Mouse (Mus musculus) left cerebral cortex, postnatal 14 days (tissue): Measurements from ENCODE around the gene Ldha. TPM values are rescaled to one million over a fixed set of nuclear protein-coding genes. Genes with fewer than 3 reads are reported as not detected.

ENCODE experiments used
- DNase-seq, 2 experiments: peaks; one replicate each; pipeline ENCODE4 v3.0.0; 2021 to 2022; ENCODE audit warnings: low spot score in 2 of 2, mixed read lengths in 1 of 2
- intact Hi-C: fragments of 180-260 bp; cut with DNase I; formaldehyde crosslinking; loops from one replicate; pipeline ENCODE4 v1.15.1; 2025
- total RNA-seq, 2 experiments: library from RNA; stranded (reverse); gene quantifications; 2 replicates each; pipeline ENCODE4 v1.2.3; 2021

Gene Ldha
- total RNA-seq, 2 experiments from 2014 or later, result 497 to 507 TPM

GRCm38 (mm10) chr7:46834994-46835610 lies 6.2 kb upstream of the Ldha start:
- intact Hi-C loops, result no loop called here
- no peak for DNase-seq

GRCm38 (mm10) chr7:46836357-46836756 lies 4.9 kb upstream of the Ldha start:
- intact Hi-C loops, result no loop called here
- DNase-seq, result no peak

GRCm38 (mm10) chr7:46837073-46837472 lies 4.2 kb upstream of the Ldha start:
- DNase-seq, result no peak
- intact Hi-C loops, result no loop called here

GRCm38 (mm10) chr7:46838104-46838671 lies 3.1 kb upstream of the Ldha start:
- intact Hi-C loops, result no loop called here
- DNase-seq, result peak; percentile 49 to 54

GRCm38 (mm10) chr7:46838891-46839302 lies 2.4 kb upstream of the Ldha start:
- DNase-seq, result peak; percentile 83 to 93
- intact Hi-C loops, result no loop called here

GRCm38 (mm10) chr7:46839446-46839845 lies 1.8 kb upstream of the Ldha start:
- intact Hi-C loops, result no loop called here
- DNase-seq, result no peak

GRCm38 (mm10) chr7:46839861-46840260 lies 1.4 kb upstream of the Ldha start:
- no peak for DNase-seq
- intact Hi-C loops, result no loop called here

GRCm38 (mm10) chr7:46840326-46840725 lies 949 bp upstream of the Ldha start:
- no peak for DNase-seq
- intact Hi-C loops, result no loop called here

- no peak for DNase-seq
- intact Hi-C loops, result no loop called here
Observed at GRCm38 (mm10) chr7:46842278-46842677, 1.0 kb downstream of the Ldha start.

- intact Hi-C loops, result no loop called here
- no peak for DNase-seq
Observed at GRCm38 (mm10) chr7:46843576-46843975, 2.3 kb downstream of the Ldha start.

- DNase-seq, result peak; percentile 92 to 96
- intact Hi-C loops, result no loop called here
Observed at GRCm38 (mm10) chr7:46845211-46845977, 4.1 kb downstream of the Ldha start.

- DNase-seq, result peak in 1 of 2 experiments; percentile 33
- intact Hi-C loops, result no loop called here
Observed at GRCm38 (mm10) chr7:46845978-46846485, 4.8 kb downstream of the Ldha start.

GRCm38 (mm10) chr7:46846486-46847244 lies 5.4 kb downstream of the Ldha start:
- intact Hi-C loops, result no loop called here
- peak; percentile 59 to 71 for DNase-seq

- intact Hi-C loops, result no loop called here
Observed at GRCm38 (mm10) chr7:46849287-46849686, 8.0 kb downstream of the Ldha start.

GRCm38 (mm10) chr7:46851026-46851425 lies 9.8 kb downstream of the Ldha start:
- intact Hi-C loops, result no loop called here
- no peak for DNase-seq

More at GRCm38 (mm10) chr7:46849287-46849686, 8.0 kb downstream of the Ldha start:
- DNase-seq, result no peak

- intact Hi-C loops, result no loop called here
- no peak for DNase-seq
Observed at GRCm38 (mm10) chr7:46852666-46853065, 11.4 kb downstream of the Ldha start.

- intact Hi-C loops, result no loop called here
- DNase-seq, result no peak
Observed at GRCm38 (mm10) chr7:46853365-46853764, 12.1 kb downstream of the Ldha start.

GRCm38 (mm10) chr7:46855866-46856560 lies 14.7 kb downstream of the Ldha start:
- no peak for DNase-seq
- intact Hi-C loops, result loop anchor here (5.0 kb wide), 1 partner anchor 39 kb away; no protein-coding TSS in a partner anchor

- intact Hi-C loops, result loop anchor here (5.0 kb wide), 1 partner anchor 40 kb away; no protein-coding TSS in a partner anchor
- DNase-seq, result no peak
Observed at GRCm38 (mm10) chr7:46857436-46857835, 16.2 kb downstream of the Ldha start.
